Mouse (Mus musculus): ENCODE data around the gene Vmn1r235. TPM values are rescaled to one million over a fixed set of nuclear protein-coding genes. Genes with fewer than 3 reads are reported as not detected.

The Vmn1r235 gene
- polyA plus RNA-seq, 1 experiment from 2014 or later, result not detected

Small RNA genes within 50 kb of the gene (microRNA-seq; reads per million reads assigned to microRNA genes)
- gene Gm26384, result not detected

Other genes with a start within 250 kb of the Vmn1r235 start
- 11.8 and 12.2 TPM in 2 replicates for gene Zfp160, start 247.5 kb upstream of the Vmn1r235 start, polyA plus RNA-seq (2015; fragmentation: Nextera tagmentation; extraction: Ambion mirVana)
- gene Vmn1r234, start 30.3 kb upstream of the Vmn1r235 start, polyA plus RNA-seq (2015; fragmentation: Nextera tagmentation; extraction: Ambion mirVana), result not detected in 2 replicates
- not detected in 2 replicates for gene Vmn1r236, start 26.5 kb downstream of the Vmn1r235 start, polyA plus RNA-seq (2015; fragmentation: Nextera tagmentation; extraction: Ambion mirVana)
- not detected in 2 replicates for gene Vmn1r237, start 55.5 kb downstream of the Vmn1r235 start, polyA plus RNA-seq (2015; fragmentation: Nextera tagmentation; extraction: Ambion mirVana)
- 3.4 and 3.6 TPM in 2 replicates for gene Zfp677, start 127.3 kb downstream of the Vmn1r235 start, polyA plus RNA-seq (2015; fragmentation: Nextera tagmentation; extraction: Ambion mirVana)
- gene Zfp54, start 166.8 kb downstream of the Vmn1r235 start, polyA plus RNA-seq (2015; fragmentation: Nextera tagmentation; extraction: Ambion mirVana), result 7.1 and 8.2 TPM in 2 replicates
- 14.5 and 16.8 TPM in 2 replicates for gene Zfp51, start 194.0 kb downstream of the Vmn1r235 start, polyA plus RNA-seq (2015; fragmentation: Nextera tagmentation; extraction: Ambion mirVana)
- 13.8 and 14.3 TPM in 2 replicates for gene Zfp53, start 232.6 kb downstream of the Vmn1r235 start, polyA plus RNA-seq (2015; fragmentation: Nextera tagmentation; extraction: Ambion mirVana)

All from stomach, embryonic 16.5 days (tissue).